Mouse (Mus musculus): ENCODE measurements around the gene Ap1b1. TPM values are rescaled to one million over a fixed set of nuclear protein-coding genes. Genes with fewer than 3 reads are reported as not detected.

The Ap1b1 gene
- polyA plus RNA-seq, 1 experiment from 2014 or later = 54.8 TPM

DNA sequence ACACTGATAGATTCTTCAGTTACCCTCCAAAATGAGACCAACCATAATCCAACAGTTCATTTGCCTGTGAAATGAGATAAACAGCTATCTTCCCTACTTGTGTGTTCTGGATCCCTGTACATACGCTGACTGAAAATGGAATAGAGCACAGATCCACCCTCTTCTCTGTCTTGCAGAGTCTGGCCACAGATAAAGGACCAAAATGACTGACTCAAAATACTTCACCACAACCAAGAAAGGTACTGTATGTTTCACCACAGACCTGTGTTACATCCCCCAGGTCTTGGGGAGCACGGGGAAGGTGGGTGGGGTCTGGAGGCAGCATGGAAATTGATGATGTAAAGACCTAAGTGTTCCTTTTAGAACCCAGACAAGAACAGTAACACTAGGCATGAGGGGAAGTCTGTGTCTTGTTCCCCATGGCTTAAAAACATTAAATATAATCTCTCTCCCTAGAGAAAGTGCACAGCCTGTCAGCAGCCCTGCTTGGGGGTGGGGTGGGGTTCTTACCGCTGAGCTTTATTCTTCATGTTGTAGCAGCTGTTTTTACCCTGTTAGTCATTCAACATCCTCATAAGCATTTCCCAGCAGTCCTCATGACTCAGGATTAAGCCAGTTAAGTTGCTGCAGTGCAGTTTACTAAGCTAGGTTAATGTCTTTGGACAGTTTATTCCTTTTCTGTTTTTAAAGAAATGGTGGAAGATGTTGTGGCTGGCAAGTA is 22.9 kb downstream of the Ap1b1 start:
- no peak overlapping the region for H3K4me2 ChIP-seq (replicated peaks)
- no peak for ATAC-seq (ENCODE audit: insufficient number of reproducible peaks, insufficient read depth, low FRiP score, low TSS enrichment)
- no peaks in the 10 kb centered on the region for H3K9me3 ChIP-seq
- H3K36me3 ChIP-seq = peaks cover 20% of the 10 kb centered on the region
- no peak overlapping the region for H3K9ac ChIP-seq
- H3K4me1 ChIP-seq = no peaks in the 10 kb centered on the region
- no peak overlapping the region for H3K27ac ChIP-seq
- no peaks in the 10 kb centered on the region for H3K27me3 ChIP-seq
- 86% methylated on average over 3 of the region's 3 CpGs for WGBS
- no peak overlapping the region for H3K4me3 ChIP-seq

DNA sequence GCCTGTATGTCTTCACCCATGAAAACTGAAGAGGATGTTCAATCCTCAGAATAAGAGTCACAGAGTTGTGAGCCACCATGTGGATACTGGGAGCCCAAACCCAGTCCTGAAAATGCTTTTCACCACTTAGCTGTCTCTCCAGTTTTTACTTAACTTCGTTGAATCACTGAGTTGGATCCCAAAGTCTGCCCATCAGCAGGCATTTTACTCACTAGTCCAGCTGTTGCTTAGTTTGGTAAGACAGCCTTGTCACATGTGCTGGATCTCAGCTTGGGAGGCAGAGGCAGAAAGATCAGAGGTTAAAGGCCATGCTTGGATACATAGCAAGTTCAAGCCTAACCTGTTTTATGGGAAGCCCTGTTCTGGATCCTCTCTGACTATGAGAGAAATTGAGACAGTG is 23.6 kb downstream of the Ap1b1 start:
- Histone ChIP-seq H3K4me3 (no peak overlapping the region), H3K27ac (no peak overlapping the region), H3K4me1 (no peaks in the 10 kb centered on the region), H3K27me3 (no peaks in the 10 kb centered on the region), H3K9me3 (no peaks in the 10 kb centered on the region), H3K9ac (no peak overlapping the region), H3K36me3 (peaks cover 25% of the 10 kb centered on the region), H3K4me2 (replicated peaks) (no peak overlapping the region)
- 87% methylated on average over 1 of the region's 1 CpGs for WGBS
- ATAC-seq (ENCODE audit: insufficient number of reproducible peaks, insufficient read depth, low FRiP score, low TSS enrichment) = no peak

GRCm38 (mm10) chr11:5011480-5011879 is 24.9 kb downstream of the Ap1b1 start:
- Histone ChIP-seq H3K4me3 (no peak overlapping the region), H3K27me3 (no peaks in the 10 kb centered on the region), H3K4me2 (replicated peaks) (no peak overlapping the region), H3K9ac (no peak overlapping the region), H3K4me1 (no peaks in the 10 kb centered on the region), H3K27ac (no peak overlapping the region), H3K9me3 (no peaks in the 10 kb centered on the region), H3K36me3 (peaks cover 33% of the 10 kb centered on the region)
- 85% methylated on average over 1 of the region's 1 CpGs for WGBS
- no peak for ATAC-seq (ENCODE audit: insufficient number of reproducible peaks, insufficient read depth, low FRiP score, low TSS enrichment)

DNA sequence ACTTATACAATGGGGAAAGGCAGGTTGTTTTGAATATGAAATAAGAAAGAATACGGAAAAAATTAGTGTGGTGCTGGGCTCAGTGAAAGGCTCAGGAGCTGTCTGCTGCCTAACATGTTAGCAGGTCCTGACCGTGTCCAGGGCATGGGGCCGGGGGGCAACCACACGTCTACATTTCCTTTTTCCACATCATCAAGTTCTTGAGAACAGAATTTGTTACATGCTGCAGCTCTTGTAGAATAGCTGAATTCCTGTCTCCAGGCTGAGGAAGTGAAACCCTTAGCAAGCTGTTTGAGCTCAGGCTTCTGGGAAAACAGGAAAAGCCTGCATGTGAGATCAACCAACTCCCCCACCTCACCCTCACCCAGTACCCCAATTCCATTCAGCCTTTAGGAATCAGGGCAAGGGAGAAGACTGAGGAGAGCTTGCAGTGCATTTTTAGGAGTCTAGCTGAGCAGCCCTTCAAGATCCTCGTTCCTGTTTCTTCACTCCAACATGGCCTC is 25.6 kb downstream of the Ap1b1 start:
- peaks cover 41% of the 10 kb centered on the region for H3K36me3 ChIP-seq
- no peak overlapping the region for H3K9ac ChIP-seq
- no peaks in the 10 kb centered on the region for H3K9me3 ChIP-seq
- no peak overlapping the region for H3K4me2 ChIP-seq (replicated peaks)
- 83% methylated on average over 5 of the region's 5 CpGs for WGBS
- no peak overlapping the region for H3K4me3 ChIP-seq
- H3K27me3 ChIP-seq = no peaks in the 10 kb centered on the region
- no peak overlapping the region for H3K27ac ChIP-seq
- no peak for ATAC-seq (ENCODE audit: insufficient number of reproducible peaks, insufficient read depth, low FRiP score, low TSS enrichment)
- no peaks in the 10 kb centered on the region for H3K4me1 ChIP-seq

- no peak for ATAC-seq (ENCODE audit: insufficient number of reproducible peaks, insufficient read depth, low FRiP score, low TSS enrichment)
- Histone ChIP-seq H3K4me2 (replicated peaks) (no peak overlapping the region), H3K27ac (no peak overlapping the region), H3K9me3 (no peaks in the 10 kb centered on the region), H3K9ac (no peak overlapping the region), H3K27me3 (no peaks in the 10 kb centered on the region), H3K36me3 (peaks cover 72% of the 10 kb centered on the region), H3K4me1 (no peaks in the 10 kb centered on the region), H3K4me3 (no peak overlapping the region)
- 71% methylated on average over 2 of the region's 2 CpGs for WGBS
Observed at GRCm38 (mm10) chr11:5015720-5016119, 29.1 kb downstream of the Ap1b1 start.

GRCm38 (mm10) chr11:5016286-5016685 is 29.7 kb downstream of the Ap1b1 start:
- no peaks in the 10 kb centered on the region for H3K4me1 ChIP-seq
- no peaks in the 10 kb centered on the region for H3K9me3 ChIP-seq
- H3K9ac ChIP-seq = no peak overlapping the region
- no peak overlapping the region for H3K27ac ChIP-seq
- no peak overlapping the region for H3K4me3 ChIP-seq
- H3K36me3 ChIP-seq = peaks cover 73% of the 10 kb centered on the region
- no peak overlapping the region for H3K4me2 ChIP-seq (replicated peaks)
- ATAC-seq (ENCODE audit: insufficient number of reproducible peaks, insufficient read depth, low FRiP score, low TSS enrichment) = no peak
- no peaks in the 10 kb centered on the region for H3K27me3 ChIP-seq
- WGBS = 83% methylated on average over 5 of the region's 5 CpGs

- Histone ChIP-seq H3K27ac (no peak overlapping the region), H3K9ac (no peak overlapping the region), H3K4me3 (no peak overlapping the region), H3K4me1 (no peaks in the 10 kb centered on the region), H3K4me2 (replicated peaks) (no peak overlapping the region), H3K36me3 (peaks cover 79% of the 10 kb centered on the region), H3K9me3 (no peaks in the 10 kb centered on the region), H3K27me3 (no peaks in the 10 kb centered on the region)
- no peak for ATAC-seq (ENCODE audit: insufficient number of reproducible peaks, insufficient read depth, low FRiP score, low TSS enrichment)
- 73% methylated on average over 6 of the region's 6 CpGs for WGBS
Observed at GRCm38 (mm10) chr11:5017506-5017905, 30.9 kb downstream of the Ap1b1 start.

DNA sequence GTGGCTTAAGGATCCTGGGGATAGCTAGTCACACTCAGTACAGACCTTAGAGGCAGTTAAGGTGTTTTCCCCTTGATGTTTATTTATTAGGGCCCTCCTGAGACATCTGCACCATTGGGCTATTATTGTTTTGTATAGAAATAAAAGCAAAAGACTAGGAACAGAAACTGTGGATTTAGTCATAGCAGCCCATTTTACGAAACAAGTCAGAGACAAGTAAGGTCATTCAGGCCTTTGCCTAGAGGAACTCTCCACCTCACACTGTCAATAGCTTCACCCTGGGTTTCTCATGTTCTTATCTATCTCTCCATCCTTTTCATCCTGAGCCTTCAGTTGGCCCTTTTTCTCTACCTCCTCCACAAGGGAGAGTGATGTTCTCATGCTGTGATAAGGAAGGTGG is 38.5 kb downstream of the Ap1b1 start:
- Histone ChIP-seq H3K9ac (no peak overlapping the region), H3K4me1 (no peaks in the 10 kb centered on the region), H3K4me3 (no peak overlapping the region), H3K9me3 (no peaks in the 10 kb centered on the region), H3K27ac (no peak overlapping the region), H3K4me2 (replicated peaks) (no peak overlapping the region), H3K27me3 (no peaks in the 10 kb centered on the region), H3K36me3 (peaks cover 59% of the 10 kb centered on the region)
- ATAC-seq (ENCODE audit: insufficient number of reproducible peaks, insufficient read depth, low FRiP score, low TSS enrichment) = no peak
- 97% methylated on average over 1 of the region's 1 CpGs for WGBS

DNA sequence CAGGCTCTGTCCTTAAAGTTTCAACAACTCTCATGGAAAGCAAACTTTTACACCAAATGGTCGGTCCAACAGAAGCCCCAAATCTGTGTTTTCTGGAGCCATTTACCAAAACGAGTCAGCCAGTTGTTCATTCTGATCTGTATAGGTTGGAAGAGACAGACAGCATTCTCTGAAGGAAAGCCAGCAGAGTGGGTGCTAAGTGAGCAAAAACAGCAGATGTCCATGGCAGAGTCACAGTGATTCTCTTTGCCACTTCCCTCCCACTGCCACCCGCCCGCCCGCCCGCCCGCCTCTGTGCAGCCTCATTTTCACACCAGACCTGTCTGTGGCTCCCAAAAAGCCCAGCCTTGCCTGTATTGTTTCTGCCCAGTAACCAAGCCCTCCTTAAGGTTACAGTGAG is 41.6 kb downstream of the Ap1b1 start:
- H3K4me2 ChIP-seq (replicated peaks) = no peak overlapping the region
- H3K4me3 ChIP-seq = no peak overlapping the region
- H3K36me3 ChIP-seq = peaks cover 68% of the 10 kb centered on the region
- ATAC-seq (ENCODE audit: insufficient number of reproducible peaks, insufficient read depth, low FRiP score, low TSS enrichment) = no peak
- H3K9ac ChIP-seq = no peak overlapping the region
- H3K27me3 ChIP-seq = no peaks in the 10 kb centered on the region
- no peaks in the 10 kb centered on the region for H3K4me1 ChIP-seq
- 92% methylated on average over 7 of the region's 7 CpGs for WGBS
- H3K27ac ChIP-seq = no peak overlapping the region
- H3K9me3 ChIP-seq = no peaks in the 10 kb centered on the region

- no peak overlapping the region for H3K4me2 ChIP-seq (replicated peaks)
- no peak overlapping the region for H3K9ac ChIP-seq
- no peaks in the 10 kb centered on the region for H3K4me1 ChIP-seq
- no peaks in the 10 kb centered on the region for H3K9me3 ChIP-seq
- no peak overlapping the region for H3K27ac ChIP-seq
- H3K4me3 ChIP-seq = no peak overlapping the region
- no peak for ATAC-seq (ENCODE audit: insufficient number of reproducible peaks, insufficient read depth, low FRiP score, low TSS enrichment)
- 92% methylated on average over 10 of the region's 10 CpGs for WGBS
- H3K27me3 ChIP-seq = no peaks in the 10 kb centered on the region
- H3K36me3 ChIP-seq = peaks cover 66% of the 10 kb centered on the region
Observed at GRCm38 (mm10) chr11:5032706-5033105, 46.1 kb downstream of the Ap1b1 start.

GRCm38 (mm10) chr11:5033136-5033535 is 46.5 kb downstream of the Ap1b1 start:
- 92% methylated on average over 3 of the region's 3 CpGs for WGBS
- peaks cover 67% of the 10 kb centered on the region for H3K36me3 ChIP-seq

GRCm38 (mm10) chr11:5035421-5035820 is 48.8 kb downstream of the Ap1b1 start:
- no peaks in the 10 kb centered on the region for H3K9me3 ChIP-seq
- no peak for ATAC-seq (ENCODE audit: insufficient number of reproducible peaks, insufficient read depth, low FRiP score, low TSS enrichment)
- H3K4me3 ChIP-seq = no peak overlapping the region
- no peak overlapping the region for H3K27ac ChIP-seq
- 88% methylated on average over 4 of the region's 4 CpGs for whole genome bisulfite sequencing
- peaks cover 87% of the 10 kb centered on the region for H3K36me3 ChIP-seq
- H3K9ac ChIP-seq = no peak overlapping the region
- no peak overlapping the region for H3K4me2 ChIP-seq (replicated peaks)
- no peaks in the 10 kb centered on the region for H3K4me1 ChIP-seq
- no peaks in the 10 kb centered on the region for H3K27me3 ChIP-seq

More at GRCm38 (mm10) chr11:5033136-5033535, 46.5 kb downstream of the Ap1b1 start:
- H3K4me3 ChIP-seq = no peak overlapping the region
- H3K27me3 ChIP-seq = no peaks in the 10 kb centered on the region
- H3K9ac ChIP-seq = no peak overlapping the region
- H3K27ac ChIP-seq = no peak overlapping the region
- no peaks in the 10 kb centered on the region for H3K4me1 ChIP-seq
- H3K4me2 ChIP-seq (replicated peaks) = no peak overlapping the region
- ATAC-seq (ENCODE audit: insufficient number of reproducible peaks, insufficient read depth, low FRiP score, low TSS enrichment) = no peak
- no peaks in the 10 kb centered on the region for H3K9me3 ChIP-seq
